ENCODE assay signal across 17 mouse cellular contexts in the genomic region with DNA sequence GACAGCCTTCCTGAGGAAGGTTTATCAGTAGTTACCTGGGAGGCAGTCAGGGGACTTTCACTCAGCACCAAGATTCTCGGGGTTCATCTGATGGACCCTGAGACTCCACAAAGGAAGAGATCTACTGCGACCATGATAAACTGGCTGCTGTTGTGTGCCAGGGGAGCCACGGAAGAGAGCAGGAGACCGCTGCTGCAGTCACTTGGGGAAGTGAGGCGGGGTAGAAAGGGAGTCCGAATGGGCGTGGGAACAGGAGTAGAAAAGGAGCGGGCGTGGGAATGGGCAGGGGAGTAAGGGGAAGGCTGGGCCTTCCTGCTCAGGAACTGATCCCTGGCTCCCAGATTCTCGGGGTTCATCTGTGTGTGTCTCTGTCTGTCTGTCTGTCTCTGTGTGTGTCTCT.
"Had no signal": no experiment of that assay in that cellular context is flagged by ENCODE, and none has a peak within 500 bp of the region (broad histone marks: within the 10 kb centered on the region; RNA-seq: fewer than 3 reads in every experiment).

No protein-coding gene starts in this region.

- H3K27ac ChIP-seq: limb, embryonic 10.5 days; limb, embryonic 13.5 days; liver, embryonic 13.5 days; macrophage; midbrain, embryonic 10.5 days; midbrain, embryonic 13.5 days; neural tube, embryonic 13.5 days had no signal

- H3K36me3 ChIP-seq: limb, embryonic 10.5 days; limb, embryonic 13.5 days; liver, embryonic 13.5 days; midbrain, embryonic 10.5 days; midbrain, embryonic 13.5 days; neural tube, embryonic 13.5 days had no signal

- H3K9ac ChIP-seq: limb, embryonic 13.5 days; liver, embryonic 13.5 days; lung, embryonic 14.5 days; midbrain, embryonic 13.5 days; neural tube, embryonic 13.5 days had no signal

- H3K4me2 ChIP-seq: limb, embryonic 13.5 days; liver, embryonic 13.5 days; lung, embryonic 14.5 days; midbrain, embryonic 13.5 days; neural tube, embryonic 13.5 days had no signal

- H3K4me3 ChIP-seq: limb, embryonic 10.5 days; limb, embryonic 13.5 days; liver, embryonic 13.5 days; midbrain, embryonic 10.5 days; midbrain, embryonic 13.5 days; myocyte; neural tube, embryonic 13.5 days had no signal

- H3K4me1 ChIP-seq: limb, embryonic 10.5 days; limb, embryonic 13.5 days; liver, embryonic 13.5 days; midbrain, embryonic 10.5 days; midbrain, embryonic 13.5 days; neural tube, embryonic 13.5 days had no signal

- ATAC-seq: lung, postnatal 0 days; midbrain, embryonic 13.5 days; midbrain, embryonic 16.5 days had no signal

- DNase-seq: kidney, adult 18-20 months; kidney, adult 9 months; kidney, postnatal 14 days; kidney, postnatal 4 days; liver; liver, embryonic 13.5 days; lung, embryonic 14.5 days; thymus, postnatal 36 days had no signal

- H3K9me3 ChIP-seq: limb, embryonic 10.5 days; limb, embryonic 13.5 days; liver, embryonic 13.5 days; midbrain, embryonic 10.5 days; midbrain, embryonic 13.5 days; neural tube, embryonic 13.5 days had no signal

- H3K27me3 ChIP-seq: liver, embryonic 13.5 days; midbrain, embryonic 13.5 days; neural tube, embryonic 13.5 days had no signal
